Mouse (Mus musculus): Measurements from ENCODE around the gene Asphd2. TPM values are rescaled to one million over a fixed set of nuclear protein-coding genes. Genes with fewer than 3 reads are reported as not detected.

Asphd2 gene
- polyA plus RNA-seq, 1 experiment from 2014 or later = 2.1 TPM

DNA sequence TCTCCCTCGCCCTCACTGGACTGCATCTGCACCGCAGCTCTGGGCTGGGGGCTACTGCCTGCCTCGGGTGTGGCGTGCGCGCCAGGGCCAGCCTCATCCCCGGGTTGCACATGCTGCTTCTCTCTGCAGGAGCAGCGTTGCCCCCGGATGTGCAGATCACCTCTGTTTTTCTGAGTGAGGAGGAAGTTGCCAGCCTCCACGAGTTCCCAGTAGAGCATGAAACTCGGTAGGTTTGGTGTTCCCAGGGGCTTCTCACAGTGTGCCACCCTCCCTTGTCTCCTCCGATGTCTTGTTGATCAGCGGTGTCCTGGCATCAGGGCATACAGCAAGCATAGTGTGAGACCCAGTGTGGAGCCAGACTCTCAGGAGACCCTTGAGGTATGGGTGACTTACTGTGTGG lies 25.3 kb downstream of the Asphd2 start:
- no peak for ATAC-seq (replicated peaks; ENCODE audit: insufficient number of reproducible peaks, insufficient read depth, low FRiP score, low read depth)
- Histone ChIP-seq H3K27me3 (no peaks in the 10 kb centered on the region), H3K9ac (no peak overlapping the region), H3K9me3 (replicated peaks) (no peaks in the 10 kb centered on the region), H3K36me3 (peaks cover 30% of the 10 kb centered on the region), H3K4me1 (replicated peaks) (no peaks in the 10 kb centered on the region), H3K4me2 (no peak overlapping the region), H3K27ac (no peak overlapping the region), H3K4me3 (no peak overlapping the region)
- WGBS = 91% methylated on average over 13 of the region's 13 CpGs

DNA sequence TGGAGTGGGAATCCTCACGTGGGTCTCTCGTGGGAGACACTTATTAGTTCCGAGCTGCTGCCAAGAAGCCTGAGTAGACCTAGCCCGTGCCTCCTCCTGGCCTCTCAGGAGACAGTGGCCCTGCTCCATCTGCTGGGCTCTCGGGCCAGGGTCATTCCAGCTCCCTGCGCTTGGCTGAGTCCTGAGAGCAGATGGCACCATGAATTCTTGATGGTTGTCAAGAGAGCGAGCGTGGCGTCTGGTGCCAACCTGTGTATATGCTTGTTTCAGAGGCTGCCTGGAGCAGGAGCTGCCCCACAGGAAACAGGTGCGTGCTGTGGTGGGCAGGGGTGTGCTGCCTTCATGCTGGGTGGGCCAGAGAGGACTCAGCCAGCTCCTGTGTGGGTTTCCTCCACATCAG lies 26.0 kb downstream of the Asphd2 start:
- no peak for ATAC-seq (replicated peaks; ENCODE audit: insufficient number of reproducible peaks, insufficient read depth, low FRiP score, low read depth)
- H3K27me3 ChIP-seq = no peaks in the 10 kb centered on the region
- WGBS = 86% methylated on average over 10 of the region's 10 CpGs
- no peak overlapping the region for H3K27ac ChIP-seq
- no peak overlapping the region for H3K4me2 ChIP-seq
- H3K4me1 ChIP-seq (replicated peaks) = no peaks in the 10 kb centered on the region
- H3K9me3 ChIP-seq (replicated peaks) = no peaks in the 10 kb centered on the region
- no peak overlapping the region for H3K9ac ChIP-seq
- peaks cover 36% of the 10 kb centered on the region for H3K36me3 ChIP-seq
- H3K4me3 ChIP-seq = no peak overlapping the region

DNA sequence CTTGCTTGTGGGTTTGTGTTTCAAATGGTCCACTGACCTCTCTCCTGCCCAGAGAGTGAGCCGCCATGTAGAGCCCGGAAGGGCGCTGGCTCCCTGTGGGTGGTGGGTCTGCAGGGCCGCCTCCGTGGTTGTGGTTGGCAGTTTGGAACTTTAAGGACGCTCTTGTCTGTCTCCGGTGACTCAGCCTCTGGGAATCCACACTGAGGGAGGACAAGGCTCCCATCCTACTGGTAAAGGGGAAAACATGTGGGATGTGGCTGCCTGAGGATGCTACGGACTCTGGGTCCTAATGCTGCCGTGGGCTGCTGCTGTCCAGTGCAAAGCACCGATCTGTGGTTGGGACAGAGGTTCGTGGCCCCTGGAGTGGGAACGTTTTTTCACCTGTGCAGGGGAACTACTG lies 26.7 kb downstream of the Asphd2 start:
- H3K9ac ChIP-seq = no peak overlapping the region
- 77% methylated on average over 12 of the region's 12 CpGs for WGBS
- H3K4me3 ChIP-seq = no peak overlapping the region
- H3K4me1 ChIP-seq (replicated peaks) = no peaks in the 10 kb centered on the region
- H3K27ac ChIP-seq = no peak overlapping the region
- no peaks in the 10 kb centered on the region for H3K27me3 ChIP-seq
- no peaks in the 10 kb centered on the region for H3K9me3 ChIP-seq (replicated peaks)
- no peak for ATAC-seq (replicated peaks; ENCODE audit: insufficient number of reproducible peaks, insufficient read depth, low FRiP score, low read depth)
- H3K36me3 ChIP-seq = peaks cover 43% of the 10 kb centered on the region
- no peak overlapping the region for H3K4me2 ChIP-seq

DNA sequence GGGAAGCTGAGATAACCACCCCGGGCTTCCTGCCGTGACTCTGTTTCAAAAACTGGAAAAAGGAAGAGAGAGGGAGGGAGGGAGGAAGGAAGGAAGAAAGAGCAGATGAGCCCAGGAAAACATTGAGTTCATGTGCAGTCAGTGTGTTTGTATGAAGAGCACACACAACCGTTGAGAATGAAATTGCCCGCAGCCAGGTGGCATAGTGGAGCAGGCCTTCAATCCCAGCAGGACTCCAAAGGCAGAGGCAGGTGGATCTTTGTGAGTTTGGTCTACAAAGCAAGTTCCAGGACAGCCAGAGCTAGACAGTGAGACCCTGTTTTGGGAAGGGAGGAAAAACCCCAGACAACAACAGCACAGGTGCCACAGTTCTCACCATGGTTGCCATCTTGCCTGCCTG lies 27.3 kb downstream of the Asphd2 start:
- Histone ChIP-seq H3K36me3 (peaks cover 42% of the 10 kb centered on the region), H3K4me1 (replicated peaks) (no peaks in the 10 kb centered on the region), H3K27me3 (no peaks in the 10 kb centered on the region), H3K4me3 (no peak overlapping the region), H3K4me2 (no peak overlapping the region), H3K9ac (no peak overlapping the region), H3K9me3 (replicated peaks) (no peaks in the 10 kb centered on the region), H3K27ac (no peak overlapping the region)
- no peak for ATAC-seq (replicated peaks; ENCODE audit: insufficient number of reproducible peaks, insufficient read depth, low FRiP score, low read depth)
- 83% methylated on average over 4 of the region's 4 CpGs for WGBS

DNA sequence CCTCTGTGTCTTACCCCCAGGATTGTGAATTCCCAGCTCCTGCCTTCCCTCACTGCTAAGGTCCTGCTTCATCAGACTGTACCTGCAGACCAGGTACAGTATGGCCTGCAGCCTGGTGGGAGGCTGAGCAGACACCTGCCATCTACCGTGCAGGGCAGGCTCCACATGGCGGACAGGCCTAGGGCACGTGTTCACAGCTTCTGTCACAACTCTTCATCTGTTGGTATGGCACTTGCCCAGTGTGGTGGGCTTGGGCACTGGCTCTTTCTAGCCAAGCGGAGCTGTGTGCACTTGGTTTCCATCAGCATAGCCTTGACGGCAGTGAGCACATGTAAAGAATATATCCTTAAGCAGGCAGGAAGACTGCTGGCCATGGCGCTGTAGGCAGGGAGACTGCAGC lies 27.8 kb downstream of the Asphd2 start:
- no peaks in the 10 kb centered on the region for H3K4me1 ChIP-seq (replicated peaks)
- H3K36me3 ChIP-seq = peaks cover 41% of the 10 kb centered on the region
- H3K4me3 ChIP-seq = no peak overlapping the region
- H3K9me3 ChIP-seq (replicated peaks) = no peaks in the 10 kb centered on the region
- WGBS = 90% methylated on average over 6 of the region's 6 CpGs
- no peak overlapping the region for H3K9ac ChIP-seq
- no peak overlapping the region for H3K4me2 ChIP-seq
- no peak overlapping the region for H3K27ac ChIP-seq
- ATAC-seq (replicated peaks; ENCODE audit: insufficient number of reproducible peaks, insufficient read depth, low FRiP score, low read depth) = no peak
- H3K27me3 ChIP-seq = no peaks in the 10 kb centered on the region

GRCm38 (mm10) chr5:112364184-112364797 lies 30.4 kb downstream of the Asphd2 start:
- WGBS = 74% methylated on average over 10 of the region's 10 CpGs
- no peak overlapping the region for H3K4me2 ChIP-seq
- no peak overlapping the region for H3K27ac ChIP-seq
- no peak for ATAC-seq (replicated peaks; ENCODE audit: insufficient number of reproducible peaks, insufficient read depth, low FRiP score, low read depth)
- H3K27me3 ChIP-seq = no peaks in the 10 kb centered on the region
- no peaks in the 10 kb centered on the region for H3K4me1 ChIP-seq (replicated peaks)
- H3K9ac ChIP-seq = no peak overlapping the region
- peaks cover 26% of the 10 kb centered on the region for H3K36me3 ChIP-seq
- no peaks in the 10 kb centered on the region for H3K9me3 ChIP-seq (replicated peaks)
- no peak overlapping the region for H3K4me3 ChIP-seq

- Histone ChIP-seq H3K9ac (no peak overlapping the region), H3K4me2 (no peak overlapping the region), H3K36me3 (peaks cover 20% of the 10 kb centered on the region), H3K9me3 (replicated peaks) (no peaks in the 10 kb centered on the region), H3K4me1 (replicated peaks) (no peaks in the 10 kb centered on the region; the same call in 1 of the 2 replicates), H3K27me3 (no peaks in the 10 kb centered on the region), H3K27ac (no peak overlapping the region), H3K4me3 (no peak overlapping the region)
- 85% methylated on average over 3 of the region's 3 CpGs for WGBS
- ATAC-seq (replicated peaks; ENCODE audit: insufficient number of reproducible peaks, insufficient read depth, low FRiP score, low read depth) = no peak
Measured at GRCm38 (mm10) chr5:112360077-112360476, 34.6 kb downstream of the Asphd2 start.

DNA sequence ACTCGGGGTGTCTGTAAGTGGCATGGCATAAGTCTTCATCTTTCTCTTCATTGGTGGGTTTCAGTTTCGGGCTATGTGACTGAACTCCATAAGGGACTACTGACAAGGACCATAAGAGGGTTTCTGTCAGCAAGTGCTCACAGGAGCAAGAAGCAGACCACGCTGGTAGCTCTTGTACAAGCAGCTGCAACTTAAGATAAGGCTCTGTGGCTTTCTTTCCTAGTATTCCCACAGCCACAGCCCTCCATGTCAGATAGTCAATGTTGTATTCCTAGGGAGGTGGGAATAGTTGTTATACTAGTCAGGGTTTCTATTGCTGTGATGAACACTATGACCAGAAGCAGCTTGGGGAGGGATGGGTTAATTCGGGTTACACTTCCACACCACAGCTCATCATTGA lies 35.1 kb downstream of the Asphd2 start:
- H3K9me3 ChIP-seq (replicated peaks) = no peaks in the 10 kb centered on the region
- no peak overlapping the region for H3K4me3 ChIP-seq
- no peak overlapping the region for H3K9ac ChIP-seq
- H3K4me1 ChIP-seq (replicated peaks) = no peaks in the 10 kb centered on the region; the same call in 1 of the 2 replicates
- no peak overlapping the region for H3K4me2 ChIP-seq
- 49% methylated on average over 4 of the region's 4 CpGs for WGBS
- no peak overlapping the region for H3K27ac ChIP-seq
- H3K27me3 ChIP-seq = no peaks in the 10 kb centered on the region
- H3K36me3 ChIP-seq = peaks cover 24% of the 10 kb centered on the region
- no peak for ATAC-seq (replicated peaks; ENCODE audit: insufficient number of reproducible peaks, insufficient read depth, low FRiP score, low read depth)

DNA sequence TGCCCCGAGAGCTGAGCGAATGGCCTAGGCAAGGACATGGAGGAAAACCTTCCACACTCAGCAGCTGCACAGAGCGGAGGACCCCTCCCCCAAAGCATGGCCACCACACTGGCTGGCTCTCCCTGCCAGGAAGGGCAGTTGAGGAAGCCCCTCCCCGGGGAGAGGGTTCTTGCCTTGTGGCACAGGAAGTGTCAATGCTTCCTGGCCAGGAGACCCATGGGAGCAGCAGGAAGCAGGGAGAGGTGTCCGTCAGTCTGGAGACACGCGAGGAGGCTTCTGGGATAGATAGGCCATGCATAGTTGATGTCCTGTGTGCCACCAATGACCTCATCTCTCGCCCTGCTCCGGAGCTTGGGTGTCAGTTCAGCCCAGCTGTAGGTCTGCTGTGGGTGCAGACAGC lies 38.3 kb downstream of the Asphd2 start:
- Histone ChIP-seq H3K36me3 (peaks cover 9% of the 10 kb centered on the region; the same call in 1 of the 2 replicates), H3K4me2 (no peak overlapping the region), H3K27me3 (no peaks in the 10 kb centered on the region), H3K4me3 (no peak overlapping the region), H3K9me3 (replicated peaks) (no peaks in the 10 kb centered on the region), H3K4me1 (replicated peaks) (no peaks in the 10 kb centered on the region; the same call in 1 of the 2 replicates), H3K9ac (no peak overlapping the region), H3K27ac (no peak overlapping the region)
- ATAC-seq (replicated peaks; ENCODE audit: insufficient number of reproducible peaks, insufficient read depth, low FRiP score, low read depth) = no peak
- 80% methylated on average over 9 of the region's 9 CpGs for WGBS

GRCm38 (mm10) chr5:112355910-112356309 lies 38.8 kb downstream of the Asphd2 start, which contains the start of gene Gm6583:
TSS of gene Gm6583 (minus strand) at chr5:112356033.
- ATAC-seq (replicated peaks; ENCODE audit: insufficient number of reproducible peaks, insufficient read depth, low FRiP score, low read depth) = no peak
- peaks cover 9% of the 10 kb centered on the region; the same call in 1 of the 2 replicates for H3K36me3 ChIP-seq
- no peaks in the 10 kb centered on the region for H3K27me3 ChIP-seq
- H3K9me3 ChIP-seq (replicated peaks) = no peaks in the 10 kb centered on the region
- 64% methylated on average over 13 of the region's 13 CpGs for WGBS
- no peak within 1 kb of the TSS for H3K9ac ChIP-seq
- H3K4me3 ChIP-seq = no peak within 1 kb of the TSS
- no peak within 1 kb of the TSS for H3K4me2 ChIP-seq
- H3K27ac ChIP-seq = no peak within 1 kb of the TSS
- no peaks in the 10 kb centered on the region; the same call in 1 of the 2 replicates for H3K4me1 ChIP-seq (replicated peaks)

DNA sequence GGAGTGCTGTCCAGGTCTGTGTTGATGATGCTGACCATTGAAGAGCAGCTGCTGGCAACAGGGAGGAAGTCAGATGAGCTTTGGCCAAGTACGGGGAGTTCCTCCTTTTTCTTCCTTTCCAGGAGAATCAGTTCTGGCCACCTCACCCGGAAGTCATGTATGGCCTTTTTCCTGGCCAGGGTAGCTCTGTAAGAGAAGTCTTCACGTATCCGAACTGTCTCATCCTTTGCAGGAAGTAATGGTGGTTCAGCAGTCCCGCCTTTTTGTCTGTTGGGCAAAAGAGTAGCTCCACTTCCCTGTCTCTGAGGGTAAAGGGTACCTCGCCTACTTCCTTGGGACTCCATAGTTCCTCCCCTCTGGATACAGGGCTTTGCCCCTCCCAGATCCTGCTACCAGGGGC lies 39.2 kb downstream of the Asphd2 start:
- Histone ChIP-seq H3K9ac (no peak overlapping the region), H3K27ac (no peak overlapping the region), H3K4me1 (replicated peaks) (no peaks in the 10 kb centered on the region; the same call in 1 of the 2 replicates), H3K27me3 (no peaks in the 10 kb centered on the region), H3K4me3 (no peak overlapping the region), H3K9me3 (replicated peaks) (no peaks in the 10 kb centered on the region), H3K4me2 (no peak overlapping the region), H3K36me3 (peaks cover 9% of the 10 kb centered on the region; the same call in 1 of the 2 replicates)
- ATAC-seq (replicated peaks; ENCODE audit: insufficient number of reproducible peaks, insufficient read depth, low FRiP score, low read depth) = no peak
- 79% methylated on average over 6 of the region's 6 CpGs for WGBS

- peaks cover 14% of the 10 kb centered on the region; the same call in 1 of the 2 replicates for H3K36me3 ChIP-seq
- no peak overlapping the region for H3K4me2 ChIP-seq
- no peak overlapping the region for H3K4me3 ChIP-seq
- no peaks in the 10 kb centered on the region for H3K27me3 ChIP-seq
- H3K9ac ChIP-seq = no peak overlapping the region
- H3K4me1 ChIP-seq (replicated peaks) = no peaks in the 10 kb centered on the region
- no peak for ATAC-seq (replicated peaks; ENCODE audit: insufficient number of reproducible peaks, insufficient read depth, low FRiP score, low read depth)
- H3K27ac ChIP-seq = no peak overlapping the region
- WGBS = 87% methylated on average over 8 of the region's 8 CpGs
- H3K9me3 ChIP-seq (replicated peaks) = no peaks in the 10 kb centered on the region
Measured at GRCm38 (mm10) chr5:112349169-112349568, 45.5 kb downstream of the Asphd2 start.

Measured in heart, embryonic 15.5 days (tissue).